Mouse (Mus musculus): ENCODE data around the gene Casp6. TPM values are rescaled to one million over a fixed set of nuclear protein-coding genes. Genes with fewer than 3 reads are reported as not detected.
A peak's percentile ranks its signal among the peaks of the same experiment; 100 is the strongest.

Casp6 gene
- polyA plus RNA-seq, 1 experiment from 2014 or later, result 109 TPM

GRCm38 (mm10) chr3:129918434-129918833 lies 17.2 kb downstream of the Casp6 start:
- Histone ChIP-seq H3K4me1 (replicated peaks) (no peaks in the 10 kb centered on the region), H3K9ac (replicated peaks) (no peak overlapping the region), H3K27ac (no peak overlapping the region), H3K4me3 (replicated peaks) (no peak overlapping the region), H3K36me3 (peaks cover 25% of the 10 kb centered on the region), H3K4me2 (no peak overlapping the region), H3K27me3 (no peaks in the 10 kb centered on the region), H3K9me3 (no peaks in the 10 kb centered on the region)
- peak; percentile 56; the same call in 1 of the 2 replicates for ATAC-seq (ENCODE audit: insufficient number of reproducible peaks, insufficient read depth, low FRiP score, low TSS enrichment, low read depth)
- 16% methylated on average over 13 of the region's 13 CpGs for WGBS

GRCm38 (mm10) chr3:129923581-129923980 lies 22.4 kb downstream of the Casp6 start:
- ATAC-seq (ENCODE audit: insufficient number of reproducible peaks, insufficient read depth, low FRiP score, low TSS enrichment, low read depth), result no peak
- Histone ChIP-seq H3K4me2 (no peak overlapping the region), H3K9me3 (no peaks in the 10 kb centered on the region), H3K4me3 (replicated peaks) (no peak overlapping the region), H3K36me3 (no peaks in the 10 kb centered on the region), H3K4me1 (replicated peaks) (no peaks in the 10 kb centered on the region), H3K27me3 (no peaks in the 10 kb centered on the region), H3K27ac (no peak overlapping the region), H3K9ac (replicated peaks) (no peak overlapping the region)
- WGBS, result 84% methylated on average over 7 of the region's 7 CpGs

- ATAC-seq (ENCODE audit: insufficient number of reproducible peaks, insufficient read depth, low FRiP score, low TSS enrichment, low read depth), result no peak
- H3K9me3 ChIP-seq, result no peaks in the 10 kb centered on the region
- no peak overlapping the region for H3K27ac ChIP-seq
- H3K9ac ChIP-seq (replicated peaks), result no peak overlapping the region
- no peaks in the 10 kb centered on the region for H3K4me1 ChIP-seq (replicated peaks)
- 97% methylated on average over 3 of the region's 3 CpGs for WGBS
- H3K36me3 ChIP-seq, result no peaks in the 10 kb centered on the region
- no peak overlapping the region for H3K4me2 ChIP-seq
- H3K4me3 ChIP-seq (replicated peaks), result no peak overlapping the region
- H3K27me3 ChIP-seq, result no peaks in the 10 kb centered on the region
Measured at GRCm38 (mm10) chr3:129925861-129926260, 24.6 kb downstream of the Casp6 start.

GRCm38 (mm10) chr3:129930213-129930778 lies 29.1 kb downstream of the Casp6 start:
- no peak overlapping the region for H3K4me3 ChIP-seq (replicated peaks)
- no peak overlapping the region for H3K27ac ChIP-seq
- WGBS, result 62% methylated on average over 6 of the region's 6 CpGs
- no peak overlapping the region for H3K4me2 ChIP-seq
- H3K36me3 ChIP-seq, result no peaks in the 10 kb centered on the region
- H3K9ac ChIP-seq (replicated peaks), result no peak overlapping the region
- H3K27me3 ChIP-seq, result no peaks in the 10 kb centered on the region
- no peak for ATAC-seq (ENCODE audit: insufficient number of reproducible peaks, insufficient read depth, low FRiP score, low TSS enrichment, low read depth)
- H3K9me3 ChIP-seq, result no peaks in the 10 kb centered on the region
- H3K4me1 ChIP-seq (replicated peaks), result no peaks in the 10 kb centered on the region

- Histone ChIP-seq H3K36me3 (no peaks in the 10 kb centered on the region), H3K4me3 (replicated peaks) (no peak overlapping the region), H3K4me2 (no peak overlapping the region), H3K4me1 (replicated peaks) (peaks cover 1% of the 10 kb centered on the region; the same call in 1 of the 2 replicates), H3K27ac (no peak overlapping the region), H3K27me3 (no peaks in the 10 kb centered on the region), H3K9me3 (no peaks in the 10 kb centered on the region), H3K9ac (replicated peaks) (no peak overlapping the region)
- 47% methylated on average over 4 of the region's 4 CpGs for WGBS
- ATAC-seq (ENCODE audit: insufficient number of reproducible peaks, insufficient read depth, low FRiP score, low TSS enrichment, low read depth), result no peak
Measured at GRCm38 (mm10) chr3:129932443-129932842, 31.2 kb downstream of the Casp6 start.

GRCm38 (mm10) chr3:129936561-129936960 lies 35.3 kb downstream of the Casp6 start:
- Histone ChIP-seq H3K36me3 (no peaks in the 10 kb centered on the region), H3K27ac (no peak overlapping the region), H3K4me1 (replicated peaks) (peaks cover 9% of the 10 kb centered on the region), H3K4me2 (no peak overlapping the region), H3K4me3 (replicated peaks) (no peak overlapping the region), H3K9me3 (no peaks in the 10 kb centered on the region), H3K27me3 (no peaks in the 10 kb centered on the region), H3K9ac (replicated peaks) (no peak overlapping the region)
- ATAC-seq (ENCODE audit: insufficient number of reproducible peaks, insufficient read depth, low FRiP score, low TSS enrichment, low read depth), result no peak
- WGBS, result 36% methylated on average over 9 of the region's 9 CpGs

- Histone ChIP-seq H3K27me3 (no peaks in the 10 kb centered on the region), H3K27ac (no peak overlapping the region), H3K4me1 (replicated peaks) (peaks cover 9% of the 10 kb centered on the region), H3K36me3 (no peaks in the 10 kb centered on the region), H3K9me3 (no peaks in the 10 kb centered on the region), H3K4me3 (replicated peaks) (no peak overlapping the region), H3K4me2 (no peak overlapping the region), H3K9ac (replicated peaks) (no peak overlapping the region)
- 18% methylated on average over 3 of the region's 3 CpGs for WGBS
- no peak for ATAC-seq (ENCODE audit: insufficient number of reproducible peaks, insufficient read depth, low FRiP score, low TSS enrichment, low read depth)
Measured at GRCm38 (mm10) chr3:129937848-129938247, 36.6 kb downstream of the Casp6 start.

- no peak for ATAC-seq (ENCODE audit: insufficient number of reproducible peaks, insufficient read depth, low FRiP score, low TSS enrichment, low read depth)
- Histone ChIP-seq H3K27me3 (no peaks in the 10 kb centered on the region), H3K36me3 (no peaks in the 10 kb centered on the region), H3K4me3 (replicated peaks) (no peak overlapping the region), H3K9me3 (no peaks in the 10 kb centered on the region), H3K27ac (no peak overlapping the region), H3K9ac (replicated peaks) (no peak overlapping the region), H3K4me2 (no peak overlapping the region), H3K4me1 (replicated peaks) (peaks cover 9% of the 10 kb centered on the region)
- WGBS, result 43% methylated on average over 7 of the region's 7 CpGs
Measured at GRCm38 (mm10) chr3:129939058-129939457, 37.8 kb downstream of the Casp6 start.

- Histone ChIP-seq H3K4me2 (no peak overlapping the region), H3K9me3 (no peaks in the 10 kb centered on the region), H3K27ac (no peak overlapping the region), H3K9ac (replicated peaks) (no peak overlapping the region), H3K27me3 (no peaks in the 10 kb centered on the region), H3K36me3 (no peaks in the 10 kb centered on the region), H3K4me1 (replicated peaks) (peaks cover 9% of the 10 kb centered on the region), H3K4me3 (replicated peaks) (no peak overlapping the region)
- WGBS, result 94% methylated on average over 2 of the region's 2 CpGs
- no peak for ATAC-seq (ENCODE audit: insufficient number of reproducible peaks, insufficient read depth, low FRiP score, low TSS enrichment, low read depth)
Measured at GRCm38 (mm10) chr3:129940780-129941179, 39.6 kb downstream of the Casp6 start.

- Histone ChIP-seq H3K4me1 (replicated peaks) (peaks cover 9% of the 10 kb centered on the region), H3K4me2 (no peak overlapping the region), H3K36me3 (no peaks in the 10 kb centered on the region), H3K27me3 (no peaks in the 10 kb centered on the region), H3K27ac (no peak overlapping the region), H3K4me3 (replicated peaks) (no peak overlapping the region), H3K9ac (replicated peaks) (no peak overlapping the region), H3K9me3 (no peaks in the 10 kb centered on the region)
- 87% methylated on average over 1 of the region's 1 CpGs for WGBS
- ATAC-seq (ENCODE audit: insufficient number of reproducible peaks, insufficient read depth, low FRiP score, low TSS enrichment, low read depth), result no peak
Measured at GRCm38 (mm10) chr3:129941291-129941690, 40.1 kb downstream of the Casp6 start.

- 70% methylated on average over 4 of the region's 4 CpGs for WGBS
- no peak for ATAC-seq (ENCODE audit: insufficient number of reproducible peaks, insufficient read depth, low FRiP score, low TSS enrichment, low read depth)
- no peaks in the 10 kb centered on the region for H3K9me3 ChIP-seq
Measured at GRCm38 (mm10) chr3:129943813-129944212, 42.6 kb downstream of the Casp6 start.

GRCm38 (mm10) chr3:129946217-129946914 lies 45.1 kb downstream of the Casp6 start:
- no peak overlapping the region for H3K27ac ChIP-seq
- H3K9ac ChIP-seq (replicated peaks), result no peak overlapping the region
- H3K4me1 ChIP-seq (replicated peaks), result no peaks in the 10 kb centered on the region
- no peaks in the 10 kb centered on the region for H3K9me3 ChIP-seq
- no peak for ATAC-seq (ENCODE audit: insufficient number of reproducible peaks, insufficient read depth, low FRiP score, low TSS enrichment, low read depth)
- H3K4me2 ChIP-seq, result no peak overlapping the region
- no peaks in the 10 kb centered on the region for H3K27me3 ChIP-seq
- 70% methylated on average over 5 of the region's 5 CpGs for WGBS
- H3K4me3 ChIP-seq (replicated peaks), result no peak overlapping the region
- H3K36me3 ChIP-seq, result no peaks in the 10 kb centered on the region

More at GRCm38 (mm10) chr3:129943813-129944212, 42.6 kb downstream of the Casp6 start:
- Histone ChIP-seq H3K4me2 (no peak overlapping the region), H3K36me3 (no peaks in the 10 kb centered on the region), H3K27me3 (no peaks in the 10 kb centered on the region), H3K9ac (replicated peaks) (no peak overlapping the region), H3K4me3 (replicated peaks) (no peak overlapping the region), H3K4me1 (replicated peaks) (no peaks in the 10 kb centered on the region), H3K27ac (no peak overlapping the region)
